Mouse (Mus musculus) intestine, embryonic 15.5 days (tissue): ENCODE data around the gene Nsd2. TPM values are rescaled to one million over a fixed set of nuclear protein-coding genes. Genes with fewer than 3 reads are reported as not detected.
A peak's percentile ranks its signal among the peaks of the same experiment; 100 is the strongest.
"Not testable (repeated sequence)": the region's sequence is repeated elsewhere in the genome, so short reads cannot be mapped to it uniquely, and the experiment has no call there.

Source experiments
- ATAC-seq: fragments of 200-750 bp; cut with Nextera tagmentation; 2 replicates; pipeline ENCODE4 v1.8.0; 2017; ENCODE audit warnings: moderate TSS enrichment, moderate library complexity
- H3K27ac ChIP-seq: fragments of 300-500 bp; sonication (generic); 2 replicates; pipeline ENCODE4 v1.5.1; 2015; ENCODE audit warnings: mild to moderate bottlenecking, inconsistent platforms
- H3K27me3 ChIP-seq: fragments of 300-500 bp; sonication (generic); replicated peaks from 2 replicates; pipeline ENCODE4 v1.6.1; 2015; ENCODE audit warnings: inconsistent platforms
- H3K36me3 ChIP-seq: fragments of 300-500 bp; sonication (generic); 2 replicates; pipeline ENCODE4 v1.6.1; 2015; ENCODE audit warnings: inconsistent platforms
- H3K4me1 ChIP-seq: fragments of 300-500 bp; sonication (generic); replicated peaks from 2 replicates; pipeline ENCODE4 v1.6.1; 2015; ENCODE audit warnings: inconsistent platforms
- H3K4me2 ChIP-seq: fragments of 300-500 bp; sonication (generic); replicated peaks from 2 replicates; pipeline ENCODE4 v1.6.1; 2015; ENCODE audit warnings: mild to moderate bottlenecking, inconsistent platforms
- H3K4me3 ChIP-seq: fragments of 300-500 bp; sonication (generic); replicated peaks from 2 replicates; pipeline ENCODE4 v1.5.1; 2015; ENCODE audit warnings: inconsistent platforms
- H3K9ac ChIP-seq: fragments of 300-500 bp; sonication (generic); 2 replicates; pipeline ENCODE4 v1.6.1; 2015; ENCODE audit warnings: inconsistent platforms
- H3K9me3 ChIP-seq: fragments of 300-500 bp; sonication (generic); 2 replicates; pipeline ENCODE4 v1.6.1; 2016; ENCODE audit warnings: inconsistent platforms
- WGBS: fragments of 180-500 bp; shearing (Covaris S2); methylation state at CpG from one replicate; pipeline ENCODE4 v1.1.7; 2015; 5-methylcytosine and 5-hydroxymethylcytosine counted together
- polyA plus RNA-seq: library from polyadenylated mRNA; unstranded; fragments of >200 nt; fragmentation: Nextera tagmentation; extraction: Ambion mirVana; gene quantifications from 2 replicates; pipeline ENCODE4 v1.2.1, GENCODE M21; 2015

The Nsd2 gene
- polyA plus RNA-seq, 1 experiment from 2014 or later = 38.8 TPM

- not testable (repeated sequence) for H3K9ac ChIP-seq, H3K9me3 ChIP-seq, H3K4me2 ChIP-seq, H3K4me1 ChIP-seq, H3K27ac ChIP-seq, H3K27me3 ChIP-seq, ATAC-seq, H3K4me3 ChIP-seq
- peaks cover 14% of the 10 kb centered on the region for H3K36me3 ChIP-seq
Measured at GRCm38 (mm10) chr5:33915031-33915430, 94.5 kb downstream of the Nsd2 start.

- peaks cover 26% of the 10 kb centered on the region for H3K36me3 ChIP-seq
- WGBS = 95% methylated on average over 2 of the region's 2 CpGs
- H3K9me3 ChIP-seq, H3K4me1 ChIP-seq, H3K4me3 ChIP-seq, ATAC-seq, H3K4me2 ChIP-seq, H3K27me3 ChIP-seq, H3K9ac ChIP-seq, H3K27ac ChIP-seq: not testable (repeated sequence)
Measured at GRCm38 (mm10) chr5:33916616-33917015, 96.1 kb downstream of the Nsd2 start.

GRCm38 (mm10) chr5:33919466-33919865, 98.9 kb downstream of the Nsd2 start:
- no peaks in the 10 kb centered on the region for H3K27me3 ChIP-seq
- H3K27ac ChIP-seq = no peak overlapping the region
- no peaks in the 10 kb centered on the region for H3K4me1 ChIP-seq
- no peak overlapping the region for H3K4me3 ChIP-seq
- no peak overlapping the region for H3K9ac ChIP-seq
- no peaks in the 10 kb centered on the region for H3K9me3 ChIP-seq
- no peak overlapping the region for H3K4me2 ChIP-seq
- peaks cover 24% of the 10 kb centered on the region for H3K36me3 ChIP-seq
- WGBS = 95% methylated on average over 1 of the region's 1 CpGs
- no peak for ATAC-seq

- no peak overlapping the region for H3K4me3 ChIP-seq
- H3K27me3 ChIP-seq = no peaks in the 10 kb centered on the region
- 89% methylated on average over 2 of the region's 2 CpGs for WGBS
- H3K9me3 ChIP-seq = no peaks in the 10 kb centered on the region
- H3K4me1 ChIP-seq = no peaks in the 10 kb centered on the region
- H3K36me3 ChIP-seq = peaks cover 24% of the 10 kb centered on the region
- H3K9ac ChIP-seq = no peak overlapping the region
- H3K27ac ChIP-seq = no peak overlapping the region
- ATAC-seq = no peak
- no peak overlapping the region for H3K4me2 ChIP-seq
Measured at GRCm38 (mm10) chr5:33920037-33920436, 99.5 kb downstream of the Nsd2 start.

GRCm38 (mm10) chr5:33920924-33921323, 100.4 kb downstream of the Nsd2 start:
- 77% methylated on average over 4 of the region's 4 CpGs for WGBS
- H3K9ac ChIP-seq = no peak overlapping the region
- no peaks in the 10 kb centered on the region for H3K27me3 ChIP-seq
- H3K4me2 ChIP-seq = no peak overlapping the region
- H3K9me3 ChIP-seq = no peaks in the 10 kb centered on the region
- ATAC-seq = no peak
- peaks cover 24% of the 10 kb centered on the region for H3K36me3 ChIP-seq
- no peak overlapping the region for H3K4me3 ChIP-seq
- H3K4me1 ChIP-seq = no peaks in the 10 kb centered on the region
- H3K27ac ChIP-seq = no peak overlapping the region

GRCm38 (mm10) chr5:33921486-33922235, 101.1 kb downstream of the Nsd2 start:
- no peak overlapping the region for H3K9ac ChIP-seq
- 89% methylated on average over 7 of the region's 7 CpGs for WGBS
- no peak overlapping the region for H3K27ac ChIP-seq
- no peak overlapping the region for H3K4me3 ChIP-seq
- H3K4me1 ChIP-seq = no peaks in the 10 kb centered on the region
- no peaks in the 10 kb centered on the region for H3K9me3 ChIP-seq
- ATAC-seq = no peak
- no peaks in the 10 kb centered on the region for H3K27me3 ChIP-seq
- peaks cover 29% of the 10 kb centered on the region for H3K36me3 ChIP-seq
- no peak overlapping the region for H3K4me2 ChIP-seq

GRCm38 (mm10) chr5:33922566-33922965, 102.0 kb downstream of the Nsd2 start:
- Histone ChIP-seq H3K4me2 (no peak overlapping the region), H3K9me3 (no peaks in the 10 kb centered on the region), H3K27me3 (no peaks in the 10 kb centered on the region), H3K4me3 (no peak overlapping the region), H3K36me3 (peaks cover 30% of the 10 kb centered on the region), H3K9ac (no peak overlapping the region), H3K4me1 (no peaks in the 10 kb centered on the region), H3K27ac (no peak overlapping the region)
- 43% methylated on average over 2 of the region's 2 CpGs for WGBS
- no peak for ATAC-seq

GRCm38 (mm10) chr5:33926170-33926569, 105.6 kb downstream of the Nsd2 start:
- H3K9me3 ChIP-seq = no peaks in the 10 kb centered on the region
- no peak overlapping the region for H3K4me2 ChIP-seq
- H3K27me3 ChIP-seq = no peaks in the 10 kb centered on the region
- no peak overlapping the region for H3K27ac ChIP-seq
- peaks cover 25% of the 10 kb centered on the region for H3K36me3 ChIP-seq
- H3K4me1 ChIP-seq = no peaks in the 10 kb centered on the region
- H3K4me3 ChIP-seq = no peak overlapping the region
- no peak overlapping the region for H3K9ac ChIP-seq
- ATAC-seq = no peak

- Histone ChIP-seq H3K9ac (no peak overlapping the region), H3K9me3 (no peaks in the 10 kb centered on the region), H3K4me2 (no peak overlapping the region), H3K36me3 (peaks cover 22% of the 10 kb centered on the region), H3K27ac (no peak overlapping the region), H3K27me3 (no peaks in the 10 kb centered on the region), H3K4me1 (peaks cover 11% of the 10 kb centered on the region; the same call in 1 of the 2 replicates), H3K4me3 (no peak overlapping the region)
- WGBS = 78% methylated on average over 2 of the region's 2 CpGs
- no peak for ATAC-seq
Measured at GRCm38 (mm10) chr5:33932413-33932812, 111.9 kb downstream of the Nsd2 start.

- Histone ChIP-seq H3K9ac (no peak overlapping the region), H3K36me3 (peaks cover 15% of the 10 kb centered on the region), H3K27ac (no peak overlapping the region), H3K27me3 (no peaks in the 10 kb centered on the region), H3K4me3 (no peak overlapping the region), H3K4me1 (peaks cover 11% of the 10 kb centered on the region; the same call in 1 of the 2 replicates), H3K4me2 (peak overlapping the region; percentile 78; the same call in 1 of the 2 replicates), H3K9me3 (no peaks in the 10 kb centered on the region)
- WGBS = 79% methylated on average over 2 of the region's 2 CpGs
- ATAC-seq = no peak
Measured at GRCm38 (mm10) chr5:33934081-33934480, 113.6 kb downstream of the Nsd2 start.

DNA sequence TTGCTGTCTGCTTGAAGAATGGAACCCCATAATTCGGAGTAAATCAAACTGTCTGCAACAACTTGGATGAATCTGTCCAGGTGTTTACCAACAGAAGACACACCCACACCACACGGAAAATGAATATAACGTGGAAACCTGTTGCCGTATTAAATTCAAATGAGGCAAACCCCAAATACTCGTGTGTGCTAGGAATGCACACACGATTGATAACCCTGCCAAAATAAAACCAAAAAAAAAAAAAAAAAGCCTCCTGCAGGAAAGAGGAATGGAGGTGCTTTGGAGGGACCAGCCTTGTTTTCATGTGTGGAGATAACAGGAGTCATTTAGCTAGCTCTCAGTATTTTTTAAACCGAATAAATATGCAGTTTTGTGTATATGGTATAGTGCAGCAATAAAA, 114.4 kb downstream of the Nsd2 start:
- Histone ChIP-seq H3K9me3 (no peaks in the 10 kb centered on the region), H3K4me1 (peaks cover 11% of the 10 kb centered on the region; the same call in 1 of the 2 replicates), H3K27ac (no peak overlapping the region), H3K27me3 (no peaks in the 10 kb centered on the region), H3K9ac (no peak overlapping the region), H3K36me3 (peaks cover 8% of the 10 kb centered on the region), H3K4me3 (peak overlapping the region; percentile 92), H3K4me2 (peak overlapping the region; percentile 78)
- no peak for ATAC-seq
- 66% methylated on average over 7 of the region's 7 CpGs for WGBS

GRCm38 (mm10) chr5:33935700-33936111, 115.2 kb downstream of the Nsd2 start:
- H3K4me2 ChIP-seq = peak overlapping the region; percentile 78
- H3K4me3 ChIP-seq = peak overlapping the region; percentile 92
- H3K4me1 ChIP-seq = peaks cover 11% of the 10 kb centered on the region; the same call in 1 of the 2 replicates
- 0 out of 2 replicates have a peak, but pooled peaks cover 4% of the 10 kb centered on the region for H3K36me3 ChIP-seq
- peak; percentile 76 for ATAC-seq
- no peaks in the 10 kb centered on the region for H3K9me3 ChIP-seq
- under 1% methylated on average over 39 of the region's 39 CpGs for WGBS
- H3K9ac ChIP-seq = peak overlapping the region; percentile 95
- H3K27ac ChIP-seq = peak overlapping the region; percentile 92
- H3K27me3 ChIP-seq = no peaks in the 10 kb centered on the region

DNA sequence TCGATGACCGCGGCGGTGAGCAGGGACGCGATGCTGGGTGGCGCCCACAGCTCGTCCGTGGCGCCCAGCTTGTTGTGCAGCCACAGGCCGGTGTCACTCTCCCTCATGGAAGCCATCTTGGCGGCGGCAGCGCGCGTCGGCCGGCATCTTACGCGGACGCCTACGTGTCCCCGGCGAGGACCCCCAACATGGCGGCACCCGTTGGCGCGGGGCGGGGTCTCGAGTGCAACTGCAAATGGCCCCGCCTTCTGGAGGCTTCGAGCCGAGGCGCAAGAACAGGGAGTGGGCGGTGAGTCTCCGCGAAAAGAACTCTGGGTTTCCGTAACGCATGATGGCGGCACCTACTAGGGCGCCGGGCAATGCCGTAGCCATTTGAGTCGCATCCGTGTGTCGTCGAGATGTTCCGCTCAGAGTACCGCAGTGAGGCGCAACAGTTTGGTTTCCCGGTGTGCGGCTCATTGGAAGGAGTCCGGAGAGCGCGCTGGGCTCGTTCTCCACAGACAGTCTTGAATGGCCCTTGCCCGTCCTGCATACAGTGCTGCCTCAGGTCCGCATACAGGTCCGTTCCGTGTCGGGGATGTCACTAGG, 115.7 kb downstream of the Nsd2 start, which contains the start of gene Nelfa:
Gene Nelfa, minus strand, starts transcription at position 294 of the 588 bp plus-strand sequence.
- no peaks in the 10 kb centered on the region for H3K9me3 ChIP-seq
- peak within 1 kb of the TSS; percentile 92 for H3K4me3 ChIP-seq
- WGBS = under 1% methylated on average over 61 of the region's 61 CpGs
- peak within 1 kb of the TSS; percentile 95 for H3K9ac ChIP-seq
- no peaks in the 10 kb centered on the region for H3K27me3 ChIP-seq
- ATAC-seq = peak; percentile 99
- peak within 1 kb of the TSS; percentile 78 for H3K4me2 ChIP-seq
- peaks cover 11% of the 10 kb centered on the region; the same call in 1 of the 2 replicates for H3K4me1 ChIP-seq
- 0 out of 2 replicates have a peak, but pooled peaks cover 4% of the 10 kb centered on the region for H3K36me3 ChIP-seq
- H3K27ac ChIP-seq = peak within 1 kb of the TSS; percentile 92
